Mouse (Mus musculus): ENCODE data around the gene Dzip1.

Dzip1 gene

GRCm38 (mm10) chr14:118924673-118925615, at the start of gene Dzip1:
Dzip1 (minus strand) TSS chr14:118925460.
- DNase-seq (ENCODE audit: low spot score in 2 of 2): peak; percentile 65 to 75

GRCm38 (mm10) chr14:118972268-118972667, 47.0 kb upstream of the Dzip1 start:
- DNase-seq (ENCODE audit: low spot score in 2 of 2): no peak

GRCm38 (mm10) chr14:118967646-118968045, 42.4 kb upstream of the Dzip1 start:
- no peak for DNase-seq (ENCODE audit: low spot score in 2 of 2)

- DNase-seq (ENCODE audit: low spot score in 2 of 2): no peak
Observed at GRCm38 (mm10) chr14:118965356-118966000, 40.2 kb upstream of the Dzip1 start.

GRCm38 (mm10) chr14:118958010-118958409, 32.8 kb upstream of the Dzip1 start:
- DNase-seq (ENCODE audit: low spot score in 2 of 2): no peak

GRCm38 (mm10) chr14:118951912-118952583, 26.8 kb upstream of the Dzip1 start:
- no peak for DNase-seq (ENCODE audit: low spot score in 2 of 2)

GRCm38 (mm10) chr14:118948841-118949240, 23.6 kb upstream of the Dzip1 start:
- DNase-seq (ENCODE audit: low spot score in 2 of 2): no peak

- DNase-seq (ENCODE audit: low spot score in 2 of 2): no peak
Observed at GRCm38 (mm10) chr14:118944702-118945101, 19.4 kb upstream of the Dzip1 start.

GRCm38 (mm10) chr14:118942076-118942475, 16.8 kb upstream of the Dzip1 start:
- no peak for DNase-seq (ENCODE audit: low spot score in 2 of 2)

- peak in 1 of 2 experiments; percentile 42 for DNase-seq (ENCODE audit: low spot score in 2 of 2)
Observed at GRCm38 (mm10) chr14:118940796-118941495, 15.7 kb upstream of the Dzip1 start.

GRCm38 (mm10) chr14:118938551-118938950, 13.3 kb upstream of the Dzip1 start:
- DNase-seq (ENCODE audit: low spot score in 2 of 2): no peak

- DNase-seq (ENCODE audit: low spot score in 2 of 2): peak; percentile 99
Observed at GRCm38 (mm10) chr14:118937533-118938492, 12.6 kb upstream of the Dzip1 start, which contains the start of gene Dnajc3. Dnajc3 (plus strand) TSS chr14:118937976.

- DNase-seq (ENCODE audit: low spot score in 2 of 2): no peak
Observed at GRCm38 (mm10) chr14:118936952-118937351, 11.7 kb upstream of the Dzip1 start.

GRCm38 (mm10) chr14:118936236-118936635, 11.0 kb upstream of the Dzip1 start:
- DNase-seq (ENCODE audit: low spot score in 2 of 2): no peak

GRCm38 (mm10) chr14:118934686-118935085, 9.4 kb upstream of the Dzip1 start:
- DNase-seq (ENCODE audit: low spot score in 2 of 2): no peak

GRCm38 (mm10) chr14:118932956-118933355, 7.7 kb upstream of the Dzip1 start:
- DNase-seq (ENCODE audit: low spot score in 2 of 2): peak in 1 of 2 experiments; percentile 33

- no peak for DNase-seq (ENCODE audit: low spot score in 2 of 2)
Observed at GRCm38 (mm10) chr14:118931181-118931580, 5.9 kb upstream of the Dzip1 start.

- DNase-seq (ENCODE audit: low spot score in 2 of 2): no peak
Observed at GRCm38 (mm10) chr14:118930777-118931176, 5.5 kb upstream of the Dzip1 start.

- DNase-seq (ENCODE audit: low spot score in 2 of 2): peak; percentile 48 to 64
Observed at GRCm38 (mm10) chr14:118929779-118930178, 4.5 kb upstream of the Dzip1 start.

GRCm38 (mm10) chr14:118928565-118928964, 3.3 kb upstream of the Dzip1 start:
- DNase-seq (ENCODE audit: low spot score in 2 of 2): no peak

Measured in thymus, postnatal 10 days (tissue).